Mouse (Mus musculus) CH12.LX (cell line): ENCODE data around the gene Slc4a8.

Experiments
- CHD2 ChIP-seq: IDR thresholded peaks from 2 replicates; pipeline ENCODE4 v1.6.1; 2011; ENCODE audit warnings: low read length, improper control_type of control experiment
- MAX ChIP-seq: IDR thresholded peaks from 2 replicates; pipeline ENCODE4 v1.6.1; 2011; ENCODE audit warnings: low read length, improper control_type of control experiment
- MAZ ChIP-seq: IDR thresholded peaks from 2 replicates; pipeline ENCODE4 v1.6.1; 2012; ENCODE audit warnings: low read depth, mild to moderate bottlenecking, inconsistent platforms, low read length, improper control_type of control experiment, moderate library complexity
- POLR2A ChIP-seq: IDR thresholded peaks from 2 replicates; pipeline ENCODE4 v1.6.1; 2011; ENCODE audit warnings: low read depth, mild to moderate bottlenecking, improper control_type of control experiment, low read length
- RAD21 ChIP-seq: IDR thresholded peaks from 2 replicates; pipeline ENCODE4 v1.6.1; 2011; ENCODE audit warnings: low read depth, mild to moderate bottlenecking, low read length, improper control_type of control experiment, moderate library complexity

- TF ChIP-seq POLR2A (no peak), MAZ (no peak), RAD21 (no peak), CHD2 (no peak), MAX (no peak)
Measured at GRCm38 (mm10) chr15:100808484-100808883, 46.9 kb downstream of the Slc4a8 start.
